Mouse (Mus musculus) right cerebral cortex, adult 18-20 months (tissue): ENCODE data around the gene Rpap3.
A peak's percentile ranks its signal among the peaks of the same experiment; 100 is the strongest.

ENCODE experiments used
- DNase-seq: peaks from one replicate; pipeline ENCODE4 v3.0.0; 2022; ENCODE audit warnings: mixed read lengths

The Rpap3 gene

GRCm38 (mm10) chr15:97730365-97730764, 24.7 kb upstream of the Rpap3 start:
- no peak for DNase-seq

DNA sequence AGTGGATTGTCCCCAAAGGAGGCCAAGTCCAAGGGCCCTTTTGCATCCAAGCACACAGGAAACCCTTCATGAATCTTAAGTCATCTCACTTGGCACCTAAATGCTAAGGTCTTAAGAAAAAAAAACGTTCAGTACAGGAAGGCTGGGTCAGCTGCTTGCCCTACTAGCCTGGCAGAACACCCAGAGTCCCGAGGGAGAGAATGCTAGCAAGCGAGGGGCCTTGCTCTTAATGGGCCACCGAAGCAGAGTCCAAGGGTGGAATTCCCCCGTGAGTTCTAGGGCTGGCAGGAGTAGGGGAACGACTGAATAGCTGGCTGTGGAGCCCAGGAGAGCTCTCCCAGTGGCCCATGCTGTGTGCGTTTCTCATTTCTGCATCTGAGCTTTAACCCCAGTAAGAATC, 23.2 kb upstream of the Rpap3 start:
- DNase-seq = peak; percentile 64

GRCm38 (mm10) chr15:97728394-97728793, 22.8 kb upstream of the Rpap3 start:
- no peak for DNase-seq

DNA sequence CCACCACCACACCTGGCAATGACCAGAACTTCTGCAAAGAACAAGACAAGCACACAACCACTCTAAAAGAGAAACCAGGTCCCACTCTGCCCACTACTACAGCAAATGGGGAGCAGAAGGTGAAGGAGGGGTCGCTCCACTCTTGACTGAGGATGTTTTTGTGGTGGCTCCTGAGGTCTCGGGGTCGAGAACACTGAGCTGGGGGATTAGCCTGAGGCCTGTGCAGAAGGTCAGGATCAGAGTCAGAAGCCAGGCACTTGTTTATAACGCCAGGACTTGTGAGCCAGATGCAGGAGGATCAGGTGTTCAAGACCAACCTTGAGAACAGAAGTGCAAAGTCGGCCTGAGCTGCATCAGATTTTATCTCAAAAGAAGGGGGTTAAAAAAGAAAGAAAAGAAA, 21.9 kb upstream of the Rpap3 start:
- DNase-seq = no peak

DNA sequence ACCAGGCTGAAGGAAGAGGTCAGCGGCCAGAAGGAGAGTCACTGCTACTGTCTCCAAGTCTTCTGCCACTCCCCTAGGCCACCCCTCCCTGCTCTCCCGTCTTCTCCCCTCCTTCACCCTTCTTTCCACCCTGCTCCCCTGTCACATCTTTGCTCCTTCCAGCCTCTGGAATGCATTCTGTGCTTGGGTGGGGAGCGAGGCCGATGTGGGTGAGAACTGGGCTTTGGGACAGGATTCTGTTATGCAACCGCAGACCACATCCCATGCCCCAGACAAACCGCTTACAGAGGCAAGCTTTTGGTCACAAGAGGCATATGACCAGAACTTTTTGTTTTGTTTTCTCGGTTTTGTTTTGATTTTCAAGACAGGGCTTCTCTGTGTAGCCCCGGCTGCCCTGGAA, 21.4 kb upstream of the Rpap3 start:
- no peak for DNase-seq

GRCm38 (mm10) chr15:97726310-97726709, 20.7 kb upstream of the Rpap3 start:
- DNase-seq = no peak

- DNase-seq = no peak
Observed at GRCm38 (mm10) chr15:97725198-97725785, 19.7 kb upstream of the Rpap3 start.

GRCm38 (mm10) chr15:97724346-97725197, 18.9 kb upstream of the Rpap3 start:
- no peak for DNase-seq

- no peak for DNase-seq
Observed at GRCm38 (mm10) chr15:97723536-97724345, 18.1 kb upstream of the Rpap3 start.

DNA sequence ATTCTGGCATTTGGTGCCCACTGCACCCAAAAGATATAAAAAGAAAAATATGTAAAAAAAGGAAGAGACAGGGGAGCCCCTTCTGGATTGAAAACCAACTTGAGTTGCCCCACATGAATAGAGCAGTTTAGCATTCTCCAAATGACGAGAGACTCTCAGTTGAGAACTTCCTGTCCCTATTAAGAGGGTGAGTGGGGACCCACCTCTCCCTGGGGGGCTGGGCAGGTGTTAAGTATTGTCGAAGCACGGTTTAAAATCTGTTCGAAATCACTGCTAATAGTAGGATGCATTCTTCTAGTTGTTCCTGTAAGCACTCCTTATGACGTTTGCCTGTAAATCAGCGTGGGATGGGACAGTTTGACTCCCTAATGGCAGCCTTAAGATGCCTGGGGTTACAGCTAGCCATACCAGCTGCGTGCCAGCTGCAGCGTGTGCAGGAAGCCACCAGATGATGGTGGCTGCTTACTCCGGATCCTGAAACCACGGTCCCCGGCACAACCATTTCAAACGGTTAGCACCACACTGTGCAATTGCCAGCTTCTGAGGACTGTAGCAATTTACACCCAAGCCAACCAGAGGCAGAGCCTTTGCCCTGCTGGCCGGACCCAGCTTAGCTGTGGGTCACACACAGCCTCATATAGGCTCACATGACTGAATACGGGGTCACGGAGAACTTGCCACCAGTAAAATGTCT, 15.5 kb upstream of the Rpap3 start:
- no peak for DNase-seq

GRCm38 (mm10) chr15:97720026-97720675, 14.5 kb upstream of the Rpap3 start:
- DNase-seq = no peak

DNA sequence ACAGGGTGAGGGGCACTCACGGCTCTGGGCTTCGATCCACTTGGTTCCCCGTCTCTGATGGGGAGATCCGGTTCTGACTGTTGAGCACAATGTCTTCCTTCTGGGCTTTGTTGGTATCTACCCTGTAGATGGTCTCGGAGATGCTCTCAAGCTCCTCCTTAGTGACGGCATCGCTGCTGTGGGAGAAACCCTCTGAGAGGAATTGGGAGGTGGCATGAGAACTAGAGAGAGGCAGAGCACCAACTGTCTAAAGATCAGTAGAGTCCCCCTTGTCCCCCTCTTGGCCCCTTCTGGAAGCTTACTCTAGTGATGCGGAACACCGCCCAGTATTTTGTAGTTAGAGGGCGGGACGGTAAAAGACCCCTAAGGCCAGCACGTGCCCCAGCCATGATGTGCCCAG, 13.9 kb upstream of the Rpap3 start:
- DNase-seq = no peak

GRCm38 (mm10) chr15:97718535-97719155, 13.0 kb upstream of the Rpap3 start:
- no peak for DNase-seq

DNA sequence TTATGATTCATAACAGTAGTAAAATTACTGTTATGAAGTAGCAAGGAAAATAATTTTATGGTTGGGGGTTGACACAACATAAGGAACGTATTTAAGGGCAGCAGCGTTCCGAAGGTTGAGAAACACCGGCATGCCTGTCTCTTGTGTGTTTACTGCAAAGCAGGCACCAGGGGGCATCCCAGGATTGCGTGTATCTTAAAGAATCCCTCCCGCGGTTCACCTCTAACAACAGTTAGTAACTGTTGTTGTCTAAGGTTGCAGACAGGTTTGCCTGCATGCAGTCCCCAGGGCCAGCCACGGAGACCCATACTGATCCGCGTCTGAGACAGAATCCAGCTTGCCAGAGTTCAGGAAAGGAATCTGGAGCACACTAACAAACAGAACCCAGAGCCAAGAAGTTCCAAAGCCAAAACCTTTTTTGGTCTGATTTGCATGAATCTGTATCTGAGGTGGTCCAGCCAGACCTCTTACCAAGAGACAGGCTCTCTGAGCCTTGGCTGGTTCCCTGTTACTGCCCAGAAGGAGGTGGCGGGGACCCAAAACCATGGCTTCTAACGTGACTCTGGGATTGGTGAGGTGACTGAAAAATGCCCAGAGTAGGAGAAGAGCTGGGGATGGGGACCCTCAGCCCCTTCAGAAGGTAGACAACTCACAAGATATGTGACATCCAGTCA, 12.4 kb upstream of the Rpap3 start:
- DNase-seq = peak; percentile 35

DNA sequence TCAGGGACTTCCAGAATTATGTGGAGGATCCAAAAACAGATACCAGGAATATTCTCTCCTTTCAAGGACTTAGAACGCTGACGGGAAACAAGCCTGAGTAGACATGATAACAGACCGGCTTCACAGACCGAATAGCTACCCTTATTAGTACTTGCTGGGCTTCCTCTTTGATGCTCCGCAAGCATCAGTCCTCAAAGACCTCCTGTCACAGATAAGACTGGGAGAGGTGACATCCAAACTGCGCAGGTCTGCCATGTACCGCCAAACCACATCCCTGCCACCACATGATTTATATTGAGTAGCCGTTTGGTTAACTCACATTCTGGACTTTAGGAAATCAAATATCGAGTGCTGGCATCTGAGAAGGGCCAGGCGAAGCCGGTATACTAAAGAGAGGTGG, 11.2 kb upstream of the Rpap3 start:
- DNase-seq = no peak

DNA sequence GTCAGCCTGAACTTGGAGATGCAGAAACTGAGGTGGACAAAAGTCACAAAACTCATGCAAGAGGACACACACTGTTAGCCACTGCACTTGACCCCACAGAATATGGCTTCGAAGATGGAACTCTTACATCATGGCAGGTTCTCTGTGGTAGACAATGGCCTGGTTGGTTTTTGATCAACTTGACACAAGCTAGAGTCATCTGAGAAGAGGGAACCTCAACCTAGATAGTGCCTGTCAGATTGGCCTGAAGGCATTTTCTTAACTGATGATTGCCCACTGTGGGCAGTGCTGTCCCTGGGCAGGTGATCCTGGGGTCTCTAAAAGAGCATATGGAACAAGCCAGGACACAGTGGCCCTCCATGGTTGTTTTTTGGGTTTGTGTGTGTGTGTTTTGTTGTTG, 10.1 kb upstream of the Rpap3 start:
- DNase-seq = no peak

DNA sequence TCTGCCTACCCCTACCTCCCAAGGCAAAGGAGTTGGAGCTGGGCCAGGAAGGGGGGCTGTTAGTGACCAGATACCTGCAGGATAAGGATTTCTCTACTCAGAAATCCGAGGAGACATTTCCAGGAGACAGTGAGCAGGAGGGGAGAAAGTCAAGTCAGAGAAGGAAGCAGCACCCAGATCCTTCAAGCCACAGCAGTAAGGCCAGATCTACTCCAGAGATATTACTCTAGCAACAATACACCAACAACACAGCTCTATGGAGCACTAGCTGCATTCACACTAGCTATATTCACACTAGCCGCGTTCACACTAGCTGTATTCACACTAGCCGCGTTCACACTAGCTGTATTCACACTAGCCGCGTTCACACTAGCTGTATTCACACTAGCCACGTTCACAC, 9.5 kb upstream of the Rpap3 start:
- no peak for DNase-seq

- no peak for DNase-seq
Observed at GRCm38 (mm10) chr15:97712546-97712945, 6.9 kb upstream of the Rpap3 start.

GRCm38 (mm10) chr15:97710906-97711305, 5.3 kb upstream of the Rpap3 start:
- DNase-seq = no peak

GRCm38 (mm10) chr15:97696616-97697015, 9.0 kb downstream of the Rpap3 start:
- DNase-seq = no peak

DNA sequence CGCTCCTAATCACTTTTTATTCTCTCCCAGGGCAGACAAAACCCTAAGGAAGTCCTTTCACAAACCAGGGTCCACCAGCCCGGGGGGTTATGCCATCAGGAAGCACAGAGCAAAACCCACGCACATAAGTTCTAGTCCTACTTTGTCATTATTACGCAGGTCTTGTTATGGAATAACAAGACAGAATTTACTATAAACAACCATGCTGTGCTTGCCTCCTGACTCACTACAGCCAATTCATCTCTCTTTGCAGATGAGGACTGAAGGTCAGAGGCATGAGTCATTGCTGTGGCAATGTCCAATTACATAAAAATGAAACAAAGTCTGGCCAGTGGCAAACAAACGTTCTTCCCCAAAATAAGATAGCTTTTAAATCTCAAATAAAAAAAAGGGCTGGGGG, 12.2 kb downstream of the Rpap3 start:
- no peak for DNase-seq

DNA sequence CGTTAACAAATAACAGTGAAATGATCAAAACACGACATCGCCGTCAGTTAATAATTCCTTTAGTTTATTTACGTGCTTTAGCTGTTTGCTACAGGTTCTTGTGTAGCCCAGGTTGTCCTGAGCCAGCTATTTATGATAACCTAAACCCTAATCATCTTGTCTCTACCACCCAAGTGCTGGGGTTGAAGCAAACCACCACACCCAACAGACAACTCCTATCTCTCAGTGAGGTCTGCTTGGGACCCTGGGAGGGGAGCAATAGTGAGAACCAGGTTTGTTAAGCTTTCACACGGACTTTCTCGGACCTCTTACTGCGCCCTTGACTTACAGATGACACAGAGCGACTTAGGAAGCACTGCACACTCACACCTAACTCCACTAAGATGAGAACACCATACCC, 21.5 kb downstream of the Rpap3 start:
- DNase-seq = no peak
